Mouse (Mus musculus) ovary, adult 18-20 months (tissue): ENCODE results near the gene Cobl.

Experiments used
- DNase-seq: peaks from one replicate; pipeline ENCODE4 v3.0.0; 2022; ENCODE audit warnings: low spot score, mixed read lengths

The Cobl gene

DNA sequence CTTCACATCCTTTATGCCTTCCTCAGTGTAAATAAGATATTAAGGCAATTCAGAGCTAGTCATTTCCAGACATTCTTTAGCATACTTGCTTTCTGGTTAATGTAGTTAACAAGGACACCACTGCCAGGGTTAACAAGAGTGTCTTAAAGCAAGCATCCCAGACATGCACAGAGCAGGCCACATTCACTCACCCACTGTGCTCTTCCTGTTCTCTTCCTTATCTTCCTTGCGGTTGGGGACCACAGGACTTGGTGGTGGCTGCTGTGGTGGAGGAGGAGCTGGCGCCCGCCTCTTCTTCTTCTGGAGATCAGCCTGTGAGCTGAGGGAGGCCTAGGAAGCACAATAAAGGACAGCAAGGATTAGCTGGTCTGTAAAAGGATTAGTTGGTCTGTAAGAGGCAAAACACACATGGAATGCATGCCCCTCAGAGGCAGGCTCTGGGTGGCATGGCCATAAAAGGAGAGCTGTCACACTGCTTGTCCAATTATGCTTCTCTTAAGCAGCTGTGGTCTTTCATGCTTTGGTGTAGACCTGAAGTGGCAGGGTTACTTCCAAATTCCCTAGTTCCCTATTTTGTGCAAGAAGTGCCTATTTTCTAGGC is 155.2 kb downstream of the Cobl start:
- DNase-seq, result no peak

DNA sequence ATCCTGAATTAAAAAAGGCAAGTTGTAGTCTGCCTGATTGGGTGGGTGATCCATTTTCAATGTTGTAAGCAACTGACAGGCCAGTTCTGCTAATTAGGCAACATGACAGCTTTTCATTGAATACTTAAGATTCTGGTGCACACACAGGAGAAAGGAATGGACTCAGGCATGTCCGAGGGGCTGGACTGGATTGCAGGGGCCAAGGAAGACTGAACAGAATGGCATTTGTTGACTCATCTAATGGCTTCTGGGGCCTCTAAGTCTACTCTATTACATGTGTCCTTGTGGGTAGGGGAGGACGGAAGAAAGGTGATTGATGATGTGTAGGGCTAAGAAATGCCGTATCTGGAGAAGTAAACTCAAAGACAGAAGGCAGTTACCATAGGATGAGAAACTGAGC is 159.9 kb downstream of the Cobl start:
- DNase-seq, result no peak

DNA sequence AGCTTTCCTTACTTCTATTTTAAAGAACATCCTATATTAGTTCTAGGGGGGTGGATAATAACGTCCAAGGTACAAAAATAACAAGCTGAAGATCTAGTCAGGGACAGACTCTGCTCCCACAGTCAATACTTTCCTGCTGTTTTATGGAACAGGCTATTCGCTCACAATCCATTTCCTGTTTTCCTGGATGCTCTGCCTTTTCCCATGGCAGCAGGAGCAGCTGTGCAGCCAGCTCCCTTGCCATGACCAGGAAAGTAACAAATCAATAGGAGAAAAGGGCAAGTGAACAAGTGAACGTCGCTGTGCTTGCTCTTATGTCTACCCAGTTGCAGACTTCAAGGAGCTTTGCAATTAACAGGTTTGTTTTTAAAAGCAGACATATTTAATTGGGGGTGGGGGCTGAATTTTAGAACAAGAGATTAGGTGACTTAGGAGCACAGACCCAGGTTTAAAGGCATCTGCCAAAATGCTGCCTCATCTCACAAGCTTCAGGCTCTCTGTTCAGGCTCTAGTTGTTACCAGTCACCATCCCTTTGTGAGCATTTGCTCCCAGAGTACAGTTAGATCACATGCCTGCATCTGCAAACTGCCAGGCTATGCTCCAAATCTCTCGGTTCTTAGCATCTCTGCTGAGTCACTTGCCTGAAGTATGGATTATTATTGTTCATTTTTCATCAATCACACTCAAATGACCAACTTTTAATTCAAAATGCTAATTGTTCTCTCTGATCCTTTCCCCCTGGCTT is 164.9 kb downstream of the Cobl start:
- DNase-seq, result no peak

DNA sequence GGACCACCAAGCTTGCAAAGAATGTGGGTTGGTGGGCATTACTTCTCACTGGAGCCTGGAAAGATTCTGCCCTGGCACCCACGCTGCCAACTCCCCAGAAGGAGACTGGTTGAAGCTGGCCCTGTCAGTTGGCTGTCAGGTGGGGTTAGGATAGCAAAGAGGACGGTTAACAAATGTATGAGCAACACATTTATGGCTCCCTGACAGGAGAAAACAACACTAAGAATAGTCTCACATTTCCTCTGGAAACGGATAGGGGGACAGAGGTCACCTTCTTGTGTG is 173.2 kb downstream of the Cobl start:
- no peak for DNase-seq

DNA sequence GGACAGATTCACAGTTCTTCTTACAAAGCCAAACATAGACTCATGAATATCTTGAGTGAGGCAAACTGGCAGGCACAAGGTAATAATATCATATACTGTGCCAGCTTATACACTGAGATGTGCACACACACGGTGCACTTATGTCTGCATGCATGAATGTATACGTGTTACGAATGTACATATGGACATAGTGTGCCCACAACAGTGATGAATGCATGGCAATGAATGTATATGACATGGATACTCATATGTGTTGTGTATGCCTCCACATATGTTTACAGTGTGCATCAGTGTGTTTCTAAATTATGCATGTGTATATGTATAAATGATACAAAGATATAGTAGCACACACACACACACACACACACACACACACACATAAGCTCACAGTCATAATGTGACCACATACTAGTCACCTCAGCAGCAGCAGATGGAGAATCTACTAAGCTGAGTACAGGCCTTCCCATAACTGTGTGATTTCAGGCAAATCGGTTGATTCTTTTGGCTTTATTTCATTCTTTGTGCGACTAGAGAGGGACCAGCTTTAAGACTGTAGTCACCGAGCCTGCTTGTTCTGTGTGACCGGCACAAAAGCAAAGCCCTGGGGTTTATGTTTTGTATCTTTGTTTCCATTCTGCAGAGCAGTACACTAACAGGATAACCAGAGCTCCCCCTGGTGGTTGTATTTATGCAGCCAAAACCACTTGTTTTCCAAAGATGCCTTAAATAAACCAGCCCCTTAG is 173.7 kb downstream of the Cobl start:
- DNase-seq, result no peak

DNA sequence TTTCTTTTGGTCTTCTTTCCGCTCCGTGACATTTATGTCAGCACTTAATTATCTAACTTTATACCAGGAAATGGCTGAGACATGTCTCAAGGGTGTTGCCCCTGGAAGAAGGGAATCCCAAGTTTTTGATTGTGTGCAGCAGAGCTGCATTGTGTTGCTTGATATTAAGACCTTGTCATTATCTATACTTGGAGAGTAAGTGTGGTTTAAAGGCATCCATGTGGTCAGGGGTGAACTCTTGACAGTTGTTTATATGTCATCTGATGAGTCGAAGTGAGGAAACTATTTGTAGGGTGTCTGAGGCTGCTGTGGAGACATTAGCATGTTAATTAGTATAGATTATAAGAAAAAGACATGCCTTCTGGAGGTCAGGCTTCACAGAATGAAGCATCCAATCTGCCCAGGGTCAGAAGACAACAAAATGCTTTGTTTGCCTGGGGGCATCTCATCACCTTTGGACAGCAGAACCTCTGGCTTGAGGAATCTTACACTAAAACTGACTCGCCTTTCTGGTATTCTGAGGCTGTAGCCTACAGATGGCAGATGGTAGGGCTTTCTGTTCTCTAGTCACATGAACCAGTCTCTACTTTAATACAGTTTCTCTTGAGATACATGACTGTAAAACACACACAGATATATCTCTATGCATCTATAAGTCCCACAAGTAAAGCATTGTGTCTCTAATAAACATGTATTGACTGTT is 179.3 kb downstream of the Cobl start:
- DNase-seq, result no peak

DNA sequence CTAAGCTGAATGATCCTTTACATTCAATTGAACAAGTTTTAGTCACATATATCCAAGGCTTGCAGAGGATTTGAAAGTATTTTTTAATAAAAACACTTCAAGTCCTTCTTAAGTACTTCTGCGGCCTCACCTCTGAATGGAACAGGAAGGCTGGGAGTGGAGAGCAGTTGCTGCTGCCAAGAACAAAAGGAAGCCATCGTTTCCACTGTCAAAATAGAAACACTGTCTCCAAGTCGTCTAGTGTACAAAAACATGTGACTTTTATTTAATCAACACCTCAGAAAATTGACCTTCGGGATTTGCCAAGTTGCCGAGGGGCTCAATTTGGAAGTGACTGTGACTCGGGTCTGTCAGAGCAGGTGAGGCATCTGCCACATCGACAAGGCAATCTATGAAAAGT is 184.0 kb downstream of the Cobl start:
- DNase-seq, result no peak

DNA sequence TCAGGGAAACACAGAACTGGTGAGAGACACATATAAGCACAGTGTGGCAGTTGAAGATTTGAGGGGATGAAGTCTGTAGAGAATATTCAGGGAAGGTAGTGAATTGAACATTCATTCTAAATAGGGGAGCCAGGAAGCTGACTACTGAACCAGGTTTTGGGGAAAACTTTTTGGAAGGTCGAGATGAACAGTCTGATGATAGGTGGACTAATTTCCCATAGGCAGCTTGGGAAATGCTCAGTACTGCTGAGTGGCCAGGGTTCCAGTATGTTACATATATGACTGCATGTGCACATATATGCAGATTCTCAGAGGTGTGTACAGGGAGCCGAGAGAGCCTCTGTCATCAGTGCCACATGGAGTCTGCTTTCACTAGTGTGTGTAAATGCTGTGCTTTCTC is 190.5 kb downstream of the Cobl start:
- no peak for DNase-seq

DNA sequence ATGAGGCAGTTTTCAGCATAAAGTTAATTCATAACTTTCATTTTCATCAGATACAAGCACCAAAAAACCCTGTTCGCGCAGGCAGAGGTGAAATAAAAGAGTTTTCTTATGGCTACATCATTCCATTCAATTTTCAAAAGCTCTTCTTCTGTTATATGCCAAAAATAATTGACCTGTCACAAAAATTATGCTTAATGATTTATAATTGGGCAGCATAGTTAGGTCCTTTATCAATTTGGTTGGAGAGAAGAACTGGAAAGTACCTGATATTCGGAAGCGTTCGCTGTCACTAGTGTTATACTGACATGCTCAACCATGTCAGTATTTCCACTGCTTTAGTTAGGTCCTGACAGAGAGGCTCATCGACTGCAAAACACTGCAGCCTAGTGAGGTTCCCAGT is 191.0 kb downstream of the Cobl start:
- DNase-seq, result no peak

DNA sequence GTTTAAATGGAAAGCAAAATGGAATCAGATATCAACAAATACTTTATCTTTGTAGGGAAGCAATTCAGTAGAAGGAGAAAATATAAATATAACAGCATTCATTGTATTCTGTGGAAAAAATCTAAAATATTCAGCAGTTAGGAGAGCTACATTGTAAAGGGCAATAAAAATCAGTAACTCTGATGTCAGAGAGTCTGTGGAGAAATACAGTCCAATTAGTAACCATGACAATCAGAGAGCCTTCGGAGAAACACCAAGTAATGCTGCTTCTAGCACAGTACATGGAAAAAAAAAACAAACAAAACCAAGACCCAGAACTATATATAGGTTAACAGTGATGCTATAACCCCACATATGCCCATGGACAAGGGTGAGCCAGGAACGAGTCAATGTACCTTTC is 206.3 kb downstream of the Cobl start:
- no peak for DNase-seq

DNA sequence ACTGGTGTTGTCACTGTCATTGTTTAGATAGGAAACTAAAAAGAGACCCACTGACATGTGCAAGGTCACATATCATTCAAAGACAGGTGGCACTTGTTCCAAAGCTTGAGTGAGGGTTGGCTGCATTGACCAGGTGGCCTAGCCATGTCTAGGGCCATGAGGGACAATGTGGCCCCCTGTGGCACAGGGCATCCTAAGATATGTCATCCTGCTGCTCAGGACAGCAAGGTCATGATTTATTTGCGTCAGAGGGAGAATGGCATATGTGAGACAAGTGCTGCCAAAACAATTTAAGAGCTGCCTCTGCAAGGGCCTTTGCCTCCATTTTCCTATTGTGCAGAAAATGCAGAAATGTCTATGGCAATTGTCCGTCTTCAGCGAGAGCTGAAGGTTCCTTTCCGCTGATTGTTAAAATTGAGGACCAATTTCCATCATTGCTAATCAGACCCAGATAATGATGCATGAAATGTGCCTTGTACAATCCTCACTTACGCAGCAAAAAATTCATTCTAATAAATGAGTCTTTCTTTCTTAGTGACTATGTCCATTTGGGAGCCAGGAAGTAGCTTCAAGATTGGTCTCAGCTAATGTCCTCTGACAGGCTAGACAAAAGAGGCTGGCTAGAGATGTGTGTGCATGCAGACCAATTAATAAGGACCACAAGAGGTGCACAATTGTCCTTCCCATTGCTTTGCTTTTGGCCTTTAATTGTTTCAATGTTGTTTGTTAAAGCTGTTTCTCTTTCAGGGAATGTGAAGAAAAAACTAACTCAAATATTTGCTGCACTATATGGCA is 207.2 kb downstream of the Cobl start:
- DNase-seq, result no peak

DNA sequence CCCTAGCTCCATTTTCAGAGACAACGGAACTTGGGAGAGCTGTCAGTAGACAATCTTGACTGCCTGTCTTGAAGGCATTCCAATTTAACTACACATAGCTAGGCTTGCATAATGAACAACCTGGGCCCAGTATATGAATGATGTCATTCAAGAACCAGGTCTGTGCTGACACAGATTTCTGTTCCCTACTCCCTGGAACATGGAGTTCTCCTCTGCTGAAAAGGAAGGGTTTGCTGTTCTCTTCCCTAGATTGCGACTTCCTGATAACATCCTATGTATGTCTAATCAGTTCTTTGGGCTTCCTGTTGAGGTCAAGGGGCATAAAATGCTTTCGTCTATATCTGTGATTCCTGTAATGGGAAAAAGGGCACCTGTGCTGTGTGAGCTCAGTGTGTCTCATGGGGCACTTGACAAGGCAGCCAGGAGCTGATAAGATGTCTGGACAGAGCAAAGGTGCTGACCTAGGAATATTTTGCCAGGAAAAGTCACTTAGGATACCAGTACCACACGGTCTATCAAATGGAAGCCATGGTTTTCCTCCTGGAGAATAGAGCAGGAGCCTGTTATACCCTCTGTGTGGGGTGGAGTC is 219.3 kb downstream of the Cobl start:
- DNase-seq, result no peak

DNA sequence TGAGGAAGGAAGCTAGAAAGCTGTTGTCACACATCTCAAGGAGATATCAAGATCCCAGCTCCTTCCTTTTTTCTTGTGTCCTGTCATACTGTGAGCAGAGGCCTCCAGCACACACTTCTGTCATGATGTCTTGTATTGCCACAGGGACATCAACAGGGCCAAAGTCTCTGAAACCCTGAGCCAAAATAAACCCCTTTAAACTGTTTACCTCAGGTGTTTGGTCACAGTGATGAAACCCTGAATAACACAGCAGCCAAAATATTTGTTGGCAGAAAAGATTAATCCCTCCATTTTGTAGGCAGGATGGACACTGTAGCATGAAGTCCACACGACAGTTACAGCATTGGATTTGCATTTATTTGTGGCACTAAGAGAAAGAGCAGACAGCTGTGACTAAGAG is 228.4 kb downstream of the Cobl start:
- no peak for DNase-seq

DNA sequence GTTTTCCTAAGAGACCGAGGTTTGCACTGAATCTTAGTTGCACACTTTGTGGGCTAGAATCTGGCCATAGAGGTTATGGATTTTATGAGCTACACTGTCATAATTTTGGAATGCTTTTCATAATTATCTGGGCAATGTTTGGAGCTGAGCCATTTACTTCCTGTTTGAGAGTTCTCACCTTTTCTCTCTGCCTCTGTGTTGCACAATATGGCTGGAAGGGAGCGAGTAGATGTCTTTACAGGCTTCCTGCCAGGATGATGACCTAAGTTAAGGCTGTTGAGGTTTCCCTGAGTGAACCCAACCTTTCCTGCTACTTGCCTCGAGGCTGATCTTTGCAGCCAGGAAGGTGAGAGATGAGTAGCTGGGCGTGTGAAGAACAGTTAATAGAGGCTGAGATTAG is 229.9 kb downstream of the Cobl start:
- no peak for DNase-seq

DNA sequence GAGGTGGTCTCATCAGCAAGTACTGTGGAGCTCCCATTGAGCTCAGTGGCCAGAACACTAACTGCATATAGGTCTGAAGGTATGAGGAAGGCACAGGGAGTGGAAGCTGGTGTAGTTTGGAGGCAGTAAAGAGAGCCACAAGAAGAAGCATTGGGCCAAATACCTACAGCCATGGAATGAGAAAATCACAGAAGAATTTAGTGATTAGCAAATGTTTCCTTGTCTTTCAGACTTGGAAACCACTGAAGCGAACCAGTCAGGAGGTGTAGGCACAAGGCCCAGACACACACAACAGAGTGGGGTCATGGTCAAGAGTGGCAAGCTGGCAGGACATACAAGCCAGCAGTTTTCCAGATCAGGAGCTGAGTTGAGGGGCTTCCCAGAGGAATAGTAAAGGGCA is 230.6 kb downstream of the Cobl start:
- DNase-seq, result no peak

DNA sequence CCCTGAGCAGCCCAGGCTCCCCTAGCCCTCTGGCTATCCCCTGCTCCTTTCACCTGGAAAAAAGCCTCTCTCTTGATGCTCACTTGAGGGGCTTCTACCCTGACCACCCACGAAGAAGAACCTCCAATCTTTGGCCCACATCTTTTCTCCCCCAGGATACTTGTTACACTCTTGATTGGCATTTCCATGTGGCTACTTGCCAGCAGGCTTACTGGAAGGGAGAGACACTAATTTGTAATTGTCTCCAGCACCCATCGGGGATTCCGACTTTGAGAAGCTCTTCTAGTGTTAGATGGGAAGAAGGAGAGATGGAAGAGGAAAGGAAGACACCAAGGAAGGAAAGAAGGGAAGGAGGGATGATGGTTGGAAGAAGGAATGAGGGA is 232.0 kb downstream of the Cobl start:
- DNase-seq, result no peak

DNA sequence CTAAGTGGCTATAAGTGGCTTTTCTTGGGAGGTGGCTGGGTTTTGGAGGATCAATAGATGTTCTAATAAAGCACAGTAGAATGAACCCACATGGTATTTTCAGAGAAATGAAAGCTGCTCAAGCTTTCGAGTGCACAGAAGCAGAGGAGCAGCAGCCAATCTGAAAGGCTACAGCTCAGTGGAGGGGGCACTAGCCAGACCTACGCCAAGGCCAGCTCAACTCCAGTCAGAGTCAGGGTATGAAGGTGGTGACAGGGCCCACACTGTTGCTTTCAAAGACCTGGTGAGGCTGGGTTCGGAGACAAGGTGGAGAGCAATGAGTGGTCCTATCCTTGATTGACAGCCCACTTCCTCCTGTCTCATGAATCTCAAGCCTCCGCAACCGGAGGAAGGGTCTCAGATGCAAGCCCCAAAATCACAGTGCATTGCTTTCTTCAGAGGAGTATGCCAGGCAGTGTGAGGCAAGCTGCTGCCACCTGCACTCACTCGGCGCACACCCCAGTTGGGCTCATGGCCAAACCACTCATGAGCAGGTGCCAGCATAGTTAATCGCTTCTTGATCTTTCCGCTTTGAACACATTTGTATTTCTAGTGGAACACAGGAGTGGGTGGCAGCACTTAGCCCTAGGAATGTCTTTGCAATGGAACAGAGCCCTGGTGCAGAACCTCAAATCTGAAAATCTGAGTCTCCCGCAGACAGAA is 232.6 kb downstream of the Cobl start:
- no peak for DNase-seq

DNA sequence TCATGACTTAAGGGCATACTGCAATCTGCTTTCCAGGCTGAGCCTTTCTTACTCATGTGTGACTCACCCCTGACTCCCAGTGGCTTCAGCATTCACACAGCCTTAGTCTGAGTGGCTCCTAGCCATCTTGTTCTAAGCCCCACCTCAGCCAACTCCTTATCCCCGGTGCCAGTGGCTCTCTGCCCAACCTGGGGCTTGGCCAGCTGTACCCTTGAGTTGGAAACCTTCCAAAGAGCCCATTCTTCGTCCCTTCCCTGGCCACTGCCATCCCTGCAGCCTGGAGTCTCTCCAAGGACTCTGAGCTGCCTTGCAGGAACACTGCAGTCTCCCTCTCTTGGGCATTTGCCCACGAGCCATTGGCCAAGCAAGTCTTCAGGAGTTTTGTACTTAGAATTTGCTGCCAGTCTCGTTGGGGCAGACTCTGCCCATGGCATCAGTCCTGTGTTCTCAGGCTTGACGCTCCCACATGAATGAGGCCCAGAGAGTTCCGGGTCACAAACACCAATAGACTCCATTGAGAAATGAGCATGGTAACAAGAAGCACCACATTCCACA is 233.2 kb downstream of the Cobl start:
- DNase-seq, result peak; percentile 76

DNA sequence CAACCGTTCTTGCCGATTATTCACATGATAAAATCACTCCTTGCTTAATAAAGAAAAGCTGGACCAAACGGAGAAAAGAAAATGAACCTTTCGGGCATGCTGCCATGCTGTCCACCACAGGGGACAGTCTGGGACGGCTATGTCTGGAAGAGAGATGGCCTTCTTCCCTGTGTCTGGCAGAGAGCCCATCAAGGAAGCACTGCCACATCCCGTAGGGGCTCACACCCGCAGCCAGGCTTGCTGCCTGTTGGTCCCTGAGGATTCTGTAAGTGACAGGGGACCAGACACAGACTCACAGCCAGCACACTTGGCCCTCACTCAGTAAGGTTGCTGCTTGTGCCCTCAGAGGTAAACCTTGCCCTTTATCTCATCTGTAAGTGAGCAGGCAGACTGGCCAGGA is 235.3 kb downstream of the Cobl start:
- no peak for DNase-seq

DNA sequence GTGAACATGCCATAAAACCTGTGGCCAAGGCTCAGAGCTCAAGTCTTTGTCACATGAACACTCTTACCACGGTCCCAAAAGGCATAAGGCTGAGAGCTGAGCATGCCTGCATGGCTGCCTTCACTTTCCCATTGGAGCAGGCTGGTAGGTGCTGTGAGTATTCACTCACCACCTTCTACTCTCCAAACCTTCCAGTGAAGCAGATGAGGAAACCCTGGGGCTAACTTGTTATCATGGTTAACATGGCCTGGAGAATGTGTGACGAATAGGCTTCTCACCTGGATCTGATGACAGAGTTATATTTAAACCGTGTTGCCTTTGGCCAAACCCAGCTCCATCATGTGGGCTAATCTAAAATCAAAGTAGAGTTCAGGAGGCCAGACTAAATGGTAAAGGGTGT is 237.4 kb downstream of the Cobl start:
- no peak for DNase-seq
